Mouse (Mus musculus) naive thymus-derived CD4-positive, alpha-beta T cell, adult 2 months (primary cell): Measurements from ENCODE around the gene T.
"Not testable (repeated sequence)": the region's sequence is repeated elsewhere in the genome, so short reads cannot be mapped to it uniquely, and the experiment has no call there.

Experiments used
- DNase-seq: peaks from one replicate; pipeline ENCODE4 v3.0.0-alpha.2; 2011; ENCODE audit warnings: low read depth

T gene

GRCm38 (mm10) chr17:8433978-8434960 is at the start of gene T:
Gene T (plus strand): TSS chr17:8434423.
- DNase-seq, result no peak

- DNase-seq, result no peak
Measured at GRCm38 (mm10) chr17:8385441-8385840, 48.8 kb upstream of the T start.

DNA sequence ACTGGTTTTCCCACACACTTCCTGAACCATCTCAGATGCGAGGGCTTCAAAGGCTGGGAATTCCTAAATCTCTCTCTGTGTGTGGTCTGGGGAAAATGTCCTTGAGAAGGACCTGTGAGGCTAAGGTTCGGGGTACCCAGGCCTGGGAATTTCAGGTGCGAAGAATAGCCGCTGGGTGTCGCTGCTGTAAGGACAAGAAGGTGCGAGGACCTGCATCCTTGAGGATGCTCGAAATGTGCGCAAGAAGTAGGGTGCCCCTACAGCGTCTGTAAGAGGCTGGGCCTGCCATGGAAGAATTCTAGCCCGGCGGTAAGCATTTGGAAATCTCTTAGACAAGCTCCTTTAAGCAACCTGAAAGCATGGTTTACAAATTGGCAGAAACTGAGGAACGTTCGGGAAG is 45.8 kb upstream of the T start:
- peak; percentile 64 for DNase-seq

- DNase-seq, result peak; percentile 80
Measured at GRCm38 (mm10) chr17:8388990-8389789, 45.0 kb upstream of the T start.

- no peak for DNase-seq
Measured at GRCm38 (mm10) chr17:8389790-8390095, 44.5 kb upstream of the T start.

- DNase-seq, result no peak
Measured at GRCm38 (mm10) chr17:8390487-8390886, 43.7 kb upstream of the T start.

GRCm38 (mm10) chr17:8396371-8396770 is 37.9 kb upstream of the T start:
- DNase-seq, result no peak

- DNase-seq, result no peak
Measured at GRCm38 (mm10) chr17:8397946-8398345, 36.3 kb upstream of the T start.

DNA sequence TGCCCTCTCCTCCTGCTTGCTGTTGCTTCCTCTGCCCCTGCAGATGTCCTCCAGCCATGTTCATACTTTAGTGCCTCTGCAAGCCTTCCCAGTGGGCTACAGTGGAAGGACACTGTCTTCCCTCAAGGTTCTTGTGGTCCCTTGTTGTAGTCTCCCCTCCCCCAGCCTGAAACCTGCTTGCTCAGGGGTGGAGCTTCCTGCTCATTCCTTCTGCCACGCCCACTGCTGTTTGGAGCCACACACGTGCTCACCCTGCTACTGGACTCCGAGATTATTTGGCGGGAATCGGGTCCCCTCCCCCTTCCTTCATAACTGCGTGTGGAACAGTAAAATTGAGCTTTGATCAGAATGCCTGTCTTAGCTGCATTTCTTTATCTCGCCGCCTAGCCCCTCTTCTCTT is 30.3 kb upstream of the T start:
- DNase-seq, result not testable (repeated sequence)

- DNase-seq, result no peak
Measured at GRCm38 (mm10) chr17:8406285-8406684, 27.9 kb upstream of the T start.

GRCm38 (mm10) chr17:8408002-8408401 is 26.2 kb upstream of the T start:
- DNase-seq, result not testable (repeated sequence)

GRCm38 (mm10) chr17:8408589-8409295 is 25.5 kb upstream of the T start:
- DNase-seq, result no peak

- no peak for DNase-seq
Measured at GRCm38 (mm10) chr17:8410330-8410729, 23.9 kb upstream of the T start.

- DNase-seq, result no peak
Measured at GRCm38 (mm10) chr17:8413656-8414055, 20.6 kb upstream of the T start.

- no peak for DNase-seq
Measured at GRCm38 (mm10) chr17:8415533-8415932, 18.7 kb upstream of the T start.

GRCm38 (mm10) chr17:8416865-8417264 is 17.4 kb upstream of the T start:
- DNase-seq, result no peak

GRCm38 (mm10) chr17:8420739-8421138 is 13.5 kb upstream of the T start:
- DNase-seq, result peak; percentile 9

GRCm38 (mm10) chr17:8421517-8421916 is 12.7 kb upstream of the T start:
- DNase-seq, result no peak

GRCm38 (mm10) chr17:8423283-8423682 is 10.9 kb upstream of the T start:
- peak; percentile 49 for DNase-seq

DNA sequence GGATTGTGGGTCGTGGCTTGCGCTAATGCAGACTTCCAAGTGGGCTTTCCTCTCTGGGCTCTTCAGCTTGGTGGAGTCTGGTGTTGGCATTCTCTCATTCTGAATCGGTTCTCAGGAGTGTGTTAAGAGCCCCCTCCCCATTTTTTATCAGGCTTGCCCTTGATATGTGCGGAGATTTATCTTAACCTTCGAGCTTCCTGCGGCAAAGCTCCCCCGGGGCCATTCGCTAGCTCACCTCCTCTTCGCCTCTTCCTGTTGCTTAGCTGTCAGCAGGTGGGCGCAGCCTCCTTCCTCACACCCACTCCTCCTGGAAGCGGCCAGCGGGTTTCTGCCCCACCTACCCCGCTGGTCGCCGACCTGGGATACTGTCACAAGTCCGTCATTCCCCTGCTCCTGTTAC is 4.8 kb upstream of the T start:
- DNase-seq, result no peak

DNA sequence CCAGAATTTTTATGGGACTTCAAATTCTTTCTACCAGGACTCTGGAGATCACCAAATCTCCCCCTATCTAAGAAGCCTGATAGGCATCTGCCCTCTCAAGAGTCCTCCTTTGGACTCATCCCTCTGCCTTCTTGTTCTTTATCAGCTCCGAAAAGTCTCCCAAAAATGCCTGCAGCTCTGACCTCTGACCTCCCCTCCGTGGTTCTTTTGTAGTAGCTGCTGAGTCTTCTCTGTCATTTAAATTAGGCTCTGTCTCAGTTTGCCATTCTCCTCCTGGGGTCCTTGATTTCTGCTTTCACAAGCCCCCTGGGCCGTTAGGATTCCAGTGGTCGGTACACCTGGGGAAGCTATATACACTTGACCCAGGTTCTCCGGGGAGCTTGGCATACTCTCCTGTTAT is 4.3 kb upstream of the T start:
- no peak for DNase-seq

DNA sequence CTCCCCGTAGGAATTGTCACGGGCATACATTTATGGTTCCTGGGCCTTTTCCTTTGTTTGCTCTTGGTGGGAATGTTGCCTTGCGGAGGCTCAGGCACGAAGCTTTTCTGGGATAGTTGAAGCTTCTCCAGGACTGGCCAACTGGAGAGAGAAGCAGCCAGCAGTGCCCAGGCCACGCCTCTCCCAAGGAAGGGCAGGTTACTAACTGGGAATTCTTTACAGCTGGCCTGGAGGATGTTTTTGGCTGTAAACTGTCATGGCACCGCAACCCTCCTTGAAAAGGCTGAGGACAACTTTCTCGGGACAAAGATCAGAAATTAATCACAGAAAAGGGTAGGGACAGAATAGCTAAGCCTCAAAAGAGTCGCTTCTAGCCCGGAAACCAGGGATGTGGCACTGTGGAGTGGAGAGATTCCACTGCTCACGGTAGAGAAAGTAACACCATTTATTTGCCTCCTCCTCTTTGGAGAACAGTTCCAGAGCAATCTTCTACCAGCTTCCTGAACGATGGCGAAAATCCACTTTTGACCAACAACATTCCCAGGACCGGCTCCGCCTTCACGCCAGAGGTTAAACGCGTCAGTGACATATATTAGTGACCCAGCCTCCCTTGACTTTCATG is 1.9 kb upstream of the T start:
- no peak for DNase-seq
